Mouse (Mus musculus) cerebellum, adult 11 months (tissue): ENCODE data around the gene Tex101.
"Not testable (repeated sequence)": the region's sequence is repeated elsewhere in the genome, so short reads cannot be mapped to it uniquely, and the experiment has no call there.

Experiments
- DNase-seq: peaks from one replicate; pipeline ENCODE4 v3.0.0; 2022

Tex101 gene

DNA sequence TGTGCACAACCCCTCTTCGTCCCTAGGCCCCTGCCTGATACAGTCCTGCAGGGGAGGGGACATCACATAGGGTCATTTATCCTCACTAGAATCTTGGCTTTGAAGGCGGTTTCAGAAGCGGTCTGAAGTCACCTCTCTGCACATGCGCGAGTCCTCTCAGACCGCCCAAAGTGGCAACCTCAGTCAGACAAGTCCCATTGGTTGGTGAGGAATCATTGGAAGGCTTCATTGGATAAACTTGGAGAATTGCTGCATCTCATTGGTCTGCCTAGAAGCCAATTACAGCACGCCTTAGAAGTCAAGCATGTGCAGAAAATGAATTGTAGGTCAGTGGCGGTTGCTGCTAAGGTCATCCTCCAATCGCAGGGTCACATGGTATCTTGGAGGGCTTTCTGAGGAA is at the start of gene Tex101:
Tex101 (minus strand) TSS at position 101 of the 400 bp plus-strand sequence.
- DNase-seq = no peak

DNA sequence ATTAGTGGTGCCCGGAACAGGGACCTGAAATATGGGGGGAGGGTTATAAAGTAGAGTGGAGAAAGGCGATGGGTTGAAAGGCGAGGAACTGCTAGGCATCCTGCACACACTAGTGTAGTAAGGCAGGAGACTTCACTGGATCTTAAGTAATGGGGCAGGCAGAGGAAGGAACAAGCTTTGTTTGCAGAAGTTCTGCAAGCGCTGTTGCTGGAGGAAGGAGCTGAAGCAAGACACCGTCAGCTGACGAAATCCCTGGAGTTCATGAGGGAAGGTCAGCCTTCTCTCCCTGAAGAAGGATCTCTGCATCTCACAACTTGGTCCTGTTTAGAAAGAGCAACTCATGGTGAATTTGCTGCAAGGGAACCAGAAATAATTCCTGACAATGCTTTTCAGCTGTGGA is 38.6 kb upstream of the Tex101 start:
- DNase-seq = no peak

- DNase-seq = no peak
These were observed 32.4 kb upstream of the Tex101 start, which contains the start of gene BC049730 for GRCm38 (mm10) chr7:24708832-24709292. Gene BC049730 (plus strand): TSS chr7:24709242.

- not testable (repeated sequence) for DNase-seq
These were observed 26.4 kb upstream of the Tex101 start for GRCm38 (mm10) chr7:24702841-24703240.

DNA sequence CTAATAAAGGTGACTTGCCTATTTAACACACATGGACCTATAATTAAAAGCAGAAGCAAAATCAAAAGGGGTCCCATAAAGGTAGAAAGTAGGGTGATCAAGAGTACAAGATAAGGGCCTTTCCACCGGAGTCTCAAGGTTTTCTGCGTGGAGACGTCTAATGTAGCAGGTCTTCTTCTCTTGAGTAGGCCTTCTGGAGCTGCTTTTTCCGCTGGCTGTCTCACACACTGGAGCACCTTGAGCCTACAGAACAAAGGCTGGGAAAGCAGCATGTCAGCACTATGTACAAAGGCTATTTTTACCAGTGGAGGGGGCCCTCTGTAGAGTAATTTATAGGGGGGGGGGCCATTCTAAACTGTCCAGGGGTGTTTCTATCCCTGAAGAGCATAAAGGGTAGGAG is 21.4 kb upstream of the Tex101 start:
- not testable (repeated sequence) for DNase-seq

GRCm38 (mm10) chr7:24692693-24693092 is 16.2 kb upstream of the Tex101 start:
- DNase-seq = not testable (repeated sequence)

- DNase-seq = not testable (repeated sequence)
These were observed 11.0 kb upstream of the Tex101 start for GRCm38 (mm10) chr7:24687519-24687918.

GRCm38 (mm10) chr7:24684121-24684520 is 7.6 kb upstream of the Tex101 start:
- DNase-seq = not testable (repeated sequence)

- no peak for DNase-seq
These were observed 4.5 kb downstream of the Tex101 start for GRCm38 (mm10) chr7:24671944-24672439.

- no peak for DNase-seq
These were observed 11.5 kb downstream of the Tex101 start for GRCm38 (mm10) chr7:24664959-24665358.

- no peak for DNase-seq
These were observed 12.2 kb downstream of the Tex101 start for GRCm38 (mm10) chr7:24664301-24664700.

- DNase-seq = peak; percentile 32
These were observed 13.9 kb downstream of the Tex101 start for GRCm38 (mm10) chr7:24662575-24662974.

DNA sequence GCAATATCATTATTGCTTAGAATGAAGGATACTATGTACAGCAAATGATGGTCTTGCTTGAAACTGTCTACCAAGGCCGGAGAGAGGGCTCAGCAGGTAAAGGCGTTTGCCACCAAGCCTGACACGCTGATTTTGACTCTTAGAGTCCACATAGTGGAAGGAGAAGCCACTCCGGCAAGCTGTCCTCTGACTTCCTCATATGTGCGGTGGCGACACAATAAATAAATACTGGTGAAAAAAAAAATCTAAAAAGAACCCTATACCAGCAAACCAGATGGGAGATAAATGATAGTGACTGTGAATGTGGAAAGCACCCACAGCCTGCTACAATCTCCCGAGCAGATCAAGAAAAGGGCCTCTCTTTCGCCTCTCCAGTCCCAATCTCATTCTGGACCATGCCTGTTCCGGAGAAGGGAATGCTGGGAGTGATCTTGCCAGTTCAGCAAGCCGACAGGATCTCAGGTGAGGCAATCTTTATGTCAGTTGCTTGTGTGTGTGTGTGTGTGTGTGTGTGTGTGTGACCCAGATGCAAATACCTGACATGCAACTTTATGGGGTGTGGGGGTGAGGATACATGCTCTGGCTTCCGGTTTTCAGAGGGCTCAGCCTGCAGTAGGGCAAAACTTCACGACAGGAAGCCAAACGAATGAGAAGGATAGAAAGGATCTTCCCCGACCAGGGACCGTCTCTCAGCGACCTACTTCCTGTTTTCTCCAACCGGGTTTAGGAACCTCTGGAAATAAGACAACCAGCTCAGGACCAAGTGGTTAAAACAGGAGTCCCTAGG is 15.2 kb downstream of the Tex101 start:
- DNase-seq = no peak

DNA sequence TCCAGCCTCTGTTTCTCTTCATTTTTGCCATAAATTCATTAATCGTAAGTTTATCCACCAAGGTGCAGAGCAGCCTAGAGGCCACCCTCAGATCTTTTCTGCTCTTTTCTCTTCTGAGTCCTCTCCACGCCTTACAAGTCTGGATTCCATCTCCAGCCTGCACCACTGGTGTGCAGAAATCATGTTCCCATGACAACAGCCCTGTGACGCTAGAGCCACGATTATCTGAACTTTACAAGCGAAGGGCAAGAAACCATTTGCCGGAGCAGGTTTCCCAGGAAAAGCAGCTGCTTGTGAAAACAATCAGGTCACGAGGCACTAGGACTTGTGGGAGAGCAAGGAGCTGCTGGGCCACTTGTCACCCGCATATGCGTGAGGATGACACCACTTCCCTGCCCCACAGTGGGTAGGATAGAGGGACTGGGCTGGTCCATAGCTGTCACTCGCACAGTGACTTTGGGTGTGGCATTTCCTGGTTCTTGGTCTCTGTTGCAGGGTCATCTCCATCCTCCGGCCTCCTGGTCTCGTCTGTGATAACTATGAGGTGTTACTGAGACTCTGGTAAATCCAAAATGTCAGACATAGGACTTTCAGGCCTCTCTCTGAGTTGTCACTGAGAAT is 16.6 kb downstream of the Tex101 start:
- no peak for DNase-seq

DNA sequence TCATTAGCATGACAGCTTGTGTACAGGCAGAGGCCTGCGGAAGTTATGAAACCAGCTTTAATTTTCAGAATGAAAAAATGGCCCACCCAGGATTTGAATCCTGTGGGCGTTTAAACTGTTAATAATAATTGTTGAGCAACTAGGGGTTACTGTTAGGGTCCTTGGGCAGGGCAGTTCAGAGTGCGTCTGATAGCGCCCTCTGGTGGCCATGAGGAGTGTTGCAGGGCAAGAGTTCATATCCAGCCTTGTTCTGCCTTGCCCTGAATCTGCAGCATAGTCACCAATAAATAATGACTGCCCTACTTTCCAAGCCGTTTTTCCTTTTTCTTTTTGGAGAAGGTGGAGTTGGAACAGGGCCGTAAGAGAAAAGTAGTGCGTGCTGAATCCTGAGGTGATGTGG is 22.8 kb downstream of the Tex101 start:
- DNase-seq = peak; percentile 15

DNA sequence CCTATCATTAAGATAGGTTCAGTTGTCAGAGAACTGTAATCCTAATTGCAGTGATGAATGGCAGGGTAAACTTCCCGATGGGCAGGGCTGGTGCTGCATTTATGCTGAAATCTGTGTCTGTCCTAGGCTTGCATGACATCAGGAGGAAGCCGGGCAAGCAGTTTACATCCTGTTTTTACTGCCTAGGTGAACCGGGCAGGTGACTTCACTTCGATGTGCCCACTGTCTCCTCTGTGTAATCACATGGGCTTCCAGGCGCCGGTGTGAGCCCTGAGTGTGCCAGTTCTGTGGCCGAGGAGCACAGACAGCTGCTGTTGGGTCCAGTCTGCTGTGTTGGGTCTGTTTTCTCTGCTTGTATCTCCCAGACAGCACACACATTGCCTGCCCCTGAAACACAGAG is 30.0 kb downstream of the Tex101 start:
- no peak for DNase-seq

GRCm38 (mm10) chr7:24644996-24645395 is 31.5 kb downstream of the Tex101 start:
- DNase-seq = no peak

GRCm38 (mm10) chr7:24644492-24644891 is 32.0 kb downstream of the Tex101 start:
- no peak for DNase-seq

GRCm38 (mm10) chr7:24642491-24642890 is 34.0 kb downstream of the Tex101 start:
- no peak for DNase-seq

- no peak for DNase-seq
These were observed 36.0 kb downstream of the Tex101 start for GRCm38 (mm10) chr7:24640450-24640849.

- no peak for DNase-seq
These were observed 38.2 kb downstream of the Tex101 start for GRCm38 (mm10) chr7:24638026-24638856.

DNA sequence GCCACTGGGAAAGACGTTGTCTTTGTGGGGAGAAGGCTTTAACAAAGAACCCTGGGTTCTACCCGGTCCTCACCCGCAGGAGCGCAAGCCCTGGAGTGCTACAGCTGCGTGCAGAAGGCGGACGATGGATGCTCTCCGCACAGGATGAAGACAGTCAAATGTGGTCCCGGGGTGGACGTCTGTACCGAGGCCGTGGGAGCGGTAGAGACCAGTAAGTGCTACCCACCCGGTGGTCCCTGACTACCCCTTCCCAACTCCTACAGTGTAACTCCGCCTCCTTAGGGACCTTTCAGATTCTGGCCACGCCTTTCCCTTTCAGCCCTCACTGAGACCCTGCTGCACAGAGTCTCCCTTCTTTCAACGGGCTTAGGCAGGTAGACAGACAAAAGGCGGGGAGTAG is 39.4 kb downstream of the Tex101 start:
- DNase-seq = no peak

- no peak for DNase-seq
These were observed 40.2 kb downstream of the Tex101 start, which contains the start of gene Lypd3 for GRCm38 (mm10) chr7:24636264-24636663. Gene Lypd3 (plus strand): TSS chr7:24636550.
